Mouse (Mus musculus): ENCODE results near the gene Tut4. TPM values are rescaled to one million over a fixed set of nuclear protein-coding genes. Genes with fewer than 3 reads are reported as not detected.

The Tut4 gene
- polyA plus RNA-seq, 1 experiment = 11.5 TPM

GRCm38 (mm10) chr4:108572644-108573043 lies 113.4 kb downstream of the Tut4 start:
- 82% methylated on average over 3 of the region's 3 CpGs for WGBS
- H3K27ac ChIP-seq (ENCODE audit: control insufficient read depth, insufficient read depth, low read depth, low read length, poor library complexity) = no peak overlapping the region
- H3K4me3 ChIP-seq (replicated peaks; ENCODE audit: control insufficient read depth, low read depth, low read length) = no peak overlapping the region
- H3K4me1 ChIP-seq (ENCODE audit: control insufficient read depth, insufficient read depth, low read length) = no peaks in the 10 kb centered on the region
- TF ChIP-seq POLR2A (IDR thresholded peaks at IDR 0.05; ENCODE audit: borderline replicate concordance, control insufficient read depth, low read depth, low read length) (no peak), CTCF (IDR thresholded peaks at IDR 0.05; ENCODE audit: control insufficient read depth, insufficient read depth, low read length) (no peak)

- under 1% methylated on average over 64 of the region's 64 CpGs for WGBS
- no peaks in the 10 kb centered on the region; the same call in 1 of the 2 replicates for H3K4me1 ChIP-seq (ENCODE audit: control insufficient read depth, insufficient read depth, low read length)
- peak within 1 kb of the TSS; percentile 89 for H3K4me3 ChIP-seq (replicated peaks; ENCODE audit: control insufficient read depth, low read depth, low read length)
- TF ChIP-seq CTCF (IDR thresholded peaks at IDR 0.05; ENCODE audit: control insufficient read depth, insufficient read depth, low read length) = 0 out of 2 replicates have a peak, but pooled peaks have one; percentile 12
- peak; percentile 89 for TF ChIP-seq POLR2A (IDR thresholded peaks at IDR 0.05; ENCODE audit: borderline replicate concordance, control insufficient read depth, low read depth, low read length)
- peak within 1 kb of the TSS; percentile 69 for H3K27ac ChIP-seq (ENCODE audit: control insufficient read depth, insufficient read depth, low read depth, low read length, poor library complexity)
Observed at GRCm38 (mm10) chr4:108578840-108579742, 119.9 kb downstream of the Tut4 start, which contains the start of the genes Prpf38a and Orc1. Prpf38a (minus strand) TSS chr4:108579336. Orc1 (plus strand) TSS chr4:108579423.

GRCm38 (mm10) chr4:108579743-108580411 lies 120.7 kb downstream of the Tut4 start:
- peak overlapping the region; percentile 69 for H3K27ac ChIP-seq (ENCODE audit: control insufficient read depth, insufficient read depth, low read depth, low read length, poor library complexity)
- WGBS = 1% methylated on average over 16 of the region's 16 CpGs
- no peaks in the 10 kb centered on the region; the same call in 1 of the 2 replicates for H3K4me1 ChIP-seq (ENCODE audit: control insufficient read depth, insufficient read depth, low read length)
- peak overlapping the region; percentile 89 for H3K4me3 ChIP-seq (replicated peaks; ENCODE audit: control insufficient read depth, low read depth, low read length)
- no peak for TF ChIP-seq CTCF (IDR thresholded peaks at IDR 0.05; ENCODE audit: control insufficient read depth, insufficient read depth, low read length)
- no peak for TF ChIP-seq POLR2A (IDR thresholded peaks at IDR 0.05; ENCODE audit: borderline replicate concordance, control insufficient read depth, low read depth, low read length)

GRCm38 (mm10) chr4:108593376-108593775 lies 134.2 kb downstream of the Tut4 start:
- H3K27ac ChIP-seq (ENCODE audit: control insufficient read depth, insufficient read depth, low read depth, low read length, poor library complexity) = no peak overlapping the region
- WGBS = 89% methylated on average over 2 of the region's 2 CpGs
- no peak overlapping the region for H3K4me3 ChIP-seq (replicated peaks; ENCODE audit: control insufficient read depth, low read depth, low read length)
- TF ChIP-seq POLR2A (IDR thresholded peaks at IDR 0.05; ENCODE audit: borderline replicate concordance, control insufficient read depth, low read depth, low read length) (no peak), CTCF (IDR thresholded peaks at IDR 0.05; ENCODE audit: control insufficient read depth, insufficient read depth, low read length) (no peak)
- no peaks in the 10 kb centered on the region for H3K4me1 ChIP-seq (ENCODE audit: control insufficient read depth, insufficient read depth, low read length)

GRCm38 (mm10) chr4:108595785-108596184 lies 136.6 kb downstream of the Tut4 start:
- Histone ChIP-seq H3K4me3 (replicated peaks; ENCODE audit: control insufficient read depth, low read depth, low read length) (no peak overlapping the region), H3K4me1 (ENCODE audit: control insufficient read depth, insufficient read depth, low read length) (no peaks in the 10 kb centered on the region), H3K27ac (ENCODE audit: control insufficient read depth, insufficient read depth, low read depth, low read length, poor library complexity) (no peak overlapping the region)
- WGBS = 83% methylated on average over 1 of the region's 1 CpGs
- no peak for TF ChIP-seq POLR2A (IDR thresholded peaks at IDR 0.05; ENCODE audit: borderline replicate concordance, control insufficient read depth, low read depth, low read length)

- no peaks in the 10 kb centered on the region for H3K4me1 ChIP-seq (ENCODE audit: control insufficient read depth, insufficient read depth, low read length)
- no peak overlapping the region for H3K27ac ChIP-seq (ENCODE audit: control insufficient read depth, insufficient read depth, low read depth, low read length, poor library complexity)
- TF ChIP-seq CTCF (IDR thresholded peaks at IDR 0.05; ENCODE audit: control insufficient read depth, insufficient read depth, low read length) = no peak
- TF ChIP-seq POLR2A (IDR thresholded peaks at IDR 0.05; ENCODE audit: borderline replicate concordance, control insufficient read depth, low read depth, low read length) = no peak
- H3K4me3 ChIP-seq (replicated peaks; ENCODE audit: control insufficient read depth, low read depth, low read length) = no peak overlapping the region
- 82% methylated on average over 4 of the region's 4 CpGs for WGBS
Observed at GRCm38 (mm10) chr4:108598306-108598705, 139.1 kb downstream of the Tut4 start.

GRCm38 (mm10) chr4:108601870-108602269 lies 142.6 kb downstream of the Tut4 start:
- H3K4me3 ChIP-seq (replicated peaks; ENCODE audit: control insufficient read depth, low read depth, low read length) = no peak overlapping the region
- H3K27ac ChIP-seq (ENCODE audit: control insufficient read depth, insufficient read depth, low read depth, low read length, poor library complexity) = no peak overlapping the region; the same call in 1 of the 2 replicates
- no peak for TF ChIP-seq POLR2A (IDR thresholded peaks at IDR 0.05; ENCODE audit: borderline replicate concordance, control insufficient read depth, low read depth, low read length)
- TF ChIP-seq CTCF (IDR thresholded peaks at IDR 0.05; ENCODE audit: control insufficient read depth, insufficient read depth, low read length) = no peak
- no peaks in the 10 kb centered on the region for H3K4me1 ChIP-seq (ENCODE audit: control insufficient read depth, insufficient read depth, low read length)
- 97% methylated on average over 7 of the region's 7 CpGs for WGBS

- 88% methylated on average over 3 of the region's 3 CpGs for WGBS
Observed at GRCm38 (mm10) chr4:108608651-108609050, 149.4 kb downstream of the Tut4 start.

More at GRCm38 (mm10) chr4:108608651-108609050, 149.4 kb downstream of the Tut4 start:
- TF ChIP-seq CTCF (IDR thresholded peaks at IDR 0.05; ENCODE audit: control insufficient read depth, insufficient read depth, low read length) (no peak), POLR2A (IDR thresholded peaks at IDR 0.05; ENCODE audit: borderline replicate concordance, control insufficient read depth, low read depth, low read length) (no peak)
- Histone ChIP-seq H3K27ac (ENCODE audit: control insufficient read depth, insufficient read depth, low read depth, low read length, poor library complexity) (no peak overlapping the region), H3K4me3 (replicated peaks; ENCODE audit: control insufficient read depth, low read depth, low read length) (no peak overlapping the region), H3K4me1 (ENCODE audit: control insufficient read depth, insufficient read depth, low read length) (no peaks in the 10 kb centered on the region)

Other genes with a start within 250 kb of the Tut4 start
- 0.62 TPM in 1 of 2 replicates, not detected in the other for gene Zyg11a, start 241.4 kb upstream of the Tut4 start, polyA plus RNA-seq (2011; ENCODE audit: insufficient read depth, insufficient read length, low replicate concordance, missing spikeins)
- 3.3 and 5.5 TPM in 2 replicates for gene Zyg11b, start 158.3 kb upstream of the Tut4 start, polyA plus RNA-seq (2011; ENCODE audit: insufficient read depth, insufficient read length, low replicate concordance, missing spikeins)
- gene Coa7, start 131.3 kb upstream of the Tut4 start, polyA plus RNA-seq (2011; ENCODE audit: insufficient read depth, insufficient read length, low replicate concordance, missing spikeins) = 4.9 and 17.3 TPM in 2 replicates
- gene Shisal2a, start 76.1 kb upstream of the Tut4 start, polyA plus RNA-seq (2011; ENCODE audit: insufficient read depth, insufficient read length, low replicate concordance, missing spikeins) = not detected in 2 replicates
- gene Gpx7, start 52.5 kb upstream of the Tut4 start, polyA plus RNA-seq (2011; ENCODE audit: insufficient read depth, insufficient read length, low replicate concordance, missing spikeins) = 1.5 TPM in 1 of 2 replicates, not detected in the other
- 19.5 and 43.3 TPM in 2 replicates for gene Prpf38a, start 119.9 kb downstream of the Tut4 start, polyA plus RNA-seq (2011; ENCODE audit: insufficient read depth, insufficient read length, low replicate concordance, missing spikeins)
- 16.1 and 16.3 TPM in 2 replicates for gene Orc1, start 120.0 kb downstream of the Tut4 start, polyA plus RNA-seq (2011; ENCODE audit: insufficient read depth, insufficient read length, low replicate concordance, missing spikeins)
- gene Cc2d1b, start 160.5 kb downstream of the Tut4 start, polyA plus RNA-seq (2011; ENCODE audit: insufficient read depth, insufficient read length, low replicate concordance, missing spikeins) = 19.0 and 48.4 TPM in 2 replicates

Measured in bone marrow, adult 2 months (tissue).